15 mouse cellular contexts compared by ENCODE assay signal in genomic region chr9:47552960-47553575, GRCm38 (mm10).
"Had no signal": no experiment of that assay in that cellular context is flagged by ENCODE, and none has a peak within 500 bp of the region (broad histone marks: within the 10 kb centered on the region; RNA-seq: fewer than 3 reads in every experiment).

No protein-coding gene starts in this region.

- H3K9me3 ChIP-seq: kidney, embryonic 15.5 days; limb, embryonic 10.5 days; limb, embryonic 13.5 days; liver, embryonic 15.5 days had no signal

- H3K36me3 ChIP-seq: kidney, embryonic 15.5 days; limb, embryonic 13.5 days; liver, embryonic 15.5 days had no signal

- DNase-seq: kidney, adult 8-10 months; kidney, postnatal 10 days; kidney, postnatal 36 days; liver; lung, adult 2 months; lung, postnatal 14 days; lung, postnatal 4 days; midbrain, embryonic 14.5 days; thymus, adult 18-20 months; thymus, postnatal 36 days had no signal

- H3K4me1 ChIP-seq: kidney, embryonic 15.5 days; liver, embryonic 15.5 days had no signal

- H3K27me3 ChIP-seq: kidney, embryonic 15.5 days; liver, embryonic 15.5 days had no signal

- H3K27ac ChIP-seq: kidney, embryonic 15.5 days; limb, embryonic 10.5 days; limb, embryonic 13.5 days; liver, embryonic 15.5 days had no signal

- H3K9ac ChIP-seq: kidney, embryonic 15.5 days; limb, embryonic 13.5 days; liver, embryonic 15.5 days had no signal

- H3K4me2 ChIP-seq: kidney, embryonic 15.5 days; limb, embryonic 13.5 days; liver, embryonic 15.5 days; midbrain, embryonic 11.5 days had no signal

- H3K4me3 ChIP-seq: kidney, embryonic 15.5 days; limb, embryonic 10.5 days; limb, embryonic 13.5 days; liver, embryonic 15.5 days had no signal
